Mouse (Mus musculus): ENCODE results near the gene Fam71e2.

DNA sequence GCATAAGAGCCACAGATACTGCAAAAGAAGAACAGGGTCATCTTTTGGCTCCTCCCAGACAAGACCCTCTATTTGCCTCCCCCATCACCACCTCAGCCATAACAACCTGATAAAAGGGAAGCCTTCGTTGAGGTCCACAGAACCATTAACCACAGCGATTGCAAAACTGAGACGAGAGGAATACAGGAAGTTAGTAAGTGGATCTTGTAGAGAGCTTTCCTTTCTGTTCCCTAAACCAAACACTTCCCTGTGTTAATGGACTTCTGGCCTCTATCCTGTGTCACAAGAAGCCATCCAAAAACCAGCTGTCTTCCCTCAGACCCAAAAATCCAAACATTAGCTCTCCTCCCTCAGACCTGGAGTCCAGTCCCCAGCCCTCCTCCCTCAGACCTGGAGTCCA is 46.7 kb downstream of the Fam71e2 start:
- no peak for TF ChIP-seq CTCF (IDR thresholded peaks at IDR 0.05; ENCODE audit: low read depth, low read length)
- TF ChIP-seq POLR2A (IDR thresholded peaks at IDR 0.05; ENCODE audit: borderline replicate concordance, low read depth, low read length), result no peak

Data from bone marrow macrophage, adult 2 months (primary cell).